Mouse (Mus musculus) left cerebral cortex, postnatal 4 days (tissue): ENCODE measurements at regions not wholly inside any gene's neighbourhood (a gene's known extent, or its start where the extent isn't known, plus 50 kb on each side); places are given as distances from the start of the nearest gene placed in this dataset.

ENCODE experiments used
- DNase-seq: peaks from one replicate; pipeline ENCODE4 v3.0.0-alpha.2; 2022
- intact Hi-C: fragments of 180-260 bp; cut with DNase I; formaldehyde crosslinking; loops from one replicate; pipeline ENCODE4 v1.15.1; 2025

DNA sequence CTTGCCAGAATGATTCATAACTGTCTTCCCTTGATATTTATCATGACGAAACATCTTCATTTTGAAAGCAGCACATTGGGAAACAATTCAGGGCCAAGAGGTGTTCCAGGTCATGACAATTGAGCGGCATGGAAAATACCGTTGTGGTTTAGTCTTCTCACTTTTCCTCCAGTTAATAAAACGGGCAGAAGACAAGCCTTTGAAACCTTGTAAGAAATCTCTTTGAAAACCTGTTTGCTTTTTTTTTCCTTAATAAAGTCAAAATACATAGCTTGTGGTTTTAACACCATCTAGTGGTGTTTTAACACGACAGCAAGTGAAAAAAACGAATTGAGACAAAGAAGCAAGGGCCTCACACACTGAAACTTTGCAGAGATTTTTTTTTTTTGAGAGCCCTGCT is 1389.0 kb upstream of the Acvr2a start:
- DNase-seq: no peak
- intact Hi-C loops: loop anchor here (5.0 kb wide), 1 partner anchor 373 kb away; no protein-coding TSS in a partner anchor

DNA sequence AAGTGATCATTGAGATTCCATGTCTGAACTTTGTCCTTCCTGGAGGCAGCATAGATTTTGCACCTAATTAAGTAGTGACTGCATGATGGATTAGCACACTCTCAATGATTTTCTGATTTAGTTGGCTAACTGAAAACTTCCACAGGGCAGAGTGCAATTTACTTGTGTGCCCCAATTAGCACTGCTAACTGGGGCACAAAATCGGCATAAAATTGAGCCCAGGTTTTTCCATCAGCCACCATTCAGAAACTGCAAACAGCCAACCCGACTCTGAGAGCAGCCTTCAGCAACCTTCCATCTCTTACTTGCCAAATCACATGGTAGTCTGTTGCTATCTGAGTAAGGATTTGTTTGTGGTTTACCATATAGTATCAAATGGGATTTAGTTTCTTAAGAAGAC is 1384.1 kb upstream of the Acvr2a start:
- intact Hi-C loops: no loop called here
- DNase-seq: no peak

DNA sequence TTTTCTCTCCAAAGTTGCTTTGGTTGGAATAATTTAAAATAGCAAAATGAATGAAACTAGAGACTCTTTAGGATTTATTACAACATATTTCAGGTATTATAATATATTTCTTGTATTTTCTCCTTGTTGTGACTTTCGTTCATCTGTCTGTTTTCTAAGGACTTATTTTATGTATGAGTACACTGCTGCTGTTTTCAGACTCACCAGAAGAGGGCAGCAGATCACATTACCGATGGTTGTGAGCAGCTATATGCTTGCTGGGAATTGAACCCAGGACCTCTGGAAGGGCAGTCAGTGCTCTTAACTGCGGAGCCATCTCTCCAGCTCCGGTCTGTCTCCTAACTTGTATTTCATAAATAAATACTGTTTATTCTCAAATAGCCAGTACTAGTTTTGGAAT is 1347.9 kb upstream of the Acvr2a start:
- intact Hi-C loops: no loop called here
- no peak for DNase-seq

DNA sequence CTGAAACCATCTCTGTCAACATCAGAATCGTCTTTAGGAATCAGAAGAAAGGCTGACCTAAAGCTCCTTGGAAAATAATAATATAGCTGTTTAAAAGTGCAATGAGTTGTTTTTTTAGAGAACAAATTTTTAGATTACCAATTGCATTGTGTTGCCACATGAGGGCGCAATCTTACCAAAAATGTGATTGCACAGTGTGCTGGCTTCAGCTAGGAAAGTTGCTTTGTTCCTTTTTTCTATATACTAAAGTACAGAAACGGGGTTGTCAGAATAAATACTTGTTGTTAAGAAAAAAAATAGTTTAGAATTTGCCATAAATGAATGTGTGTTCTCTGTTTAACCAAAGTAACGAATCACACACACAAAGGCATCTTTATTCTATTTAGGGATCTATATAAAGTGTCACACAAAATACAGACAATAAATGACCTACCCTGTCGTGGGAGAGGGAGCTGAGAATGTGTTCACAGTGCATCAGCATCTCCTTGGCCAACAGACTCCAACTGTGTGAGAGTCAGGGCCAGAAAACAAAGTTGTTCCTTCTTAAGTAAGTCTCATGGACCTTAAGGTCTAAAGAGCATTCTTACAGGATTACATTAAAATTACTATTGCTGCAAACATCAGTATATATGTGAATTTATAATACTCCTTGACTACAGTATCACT is 1321.9 kb upstream of the Acvr2a start:
- intact Hi-C loops: loop anchor here (5.0 kb wide), 1 partner anchor 1395 kb away; no protein-coding TSS in a partner anchor
- peak; percentile 33 for DNase-seq
